Mouse (Mus musculus): ENCODE measurements around the gene Wdr63. TPM values are rescaled to one million over a fixed set of nuclear protein-coding genes. Genes with fewer than 3 reads are reported as not detected.

Gene Wdr63
- total RNA-seq, 1 experiment from 2014 or later, result 0.33 TPM

- DNase-seq, result no peak
Measured at GRCm38 (mm10) chr3:146053082-146053814, 54.7 kb downstream of the Wdr63 start.

GRCm38 (mm10) chr3:146051277-146052007 lies 56.5 kb downstream of the Wdr63 start:
- DNase-seq, result peak; percentile 45

- DNase-seq, result no peak
Measured at GRCm38 (mm10) chr3:146049951-146050350, 58.0 kb downstream of the Wdr63 start.

GRCm38 (mm10) chr3:146047704-146048207 lies 60.2 kb downstream of the Wdr63 start:
- DNase-seq, result peak; percentile 47

- DNase-seq, result no peak
Measured at GRCm38 (mm10) chr3:146046076-146046475, 61.9 kb downstream of the Wdr63 start.

GRCm38 (mm10) chr3:146044977-146045376 lies 63.0 kb downstream of the Wdr63 start:
- DNase-seq, result peak; percentile 17

GRCm38 (mm10) chr3:146041382-146041781 lies 66.5 kb downstream of the Wdr63 start:
- no peak for DNase-seq

- no peak for DNase-seq
Measured at GRCm38 (mm10) chr3:146039132-146039903, 68.6 kb downstream of the Wdr63 start.

GRCm38 (mm10) chr3:146037906-146038305 lies 70.0 kb downstream of the Wdr63 start:
- no peak for DNase-seq

- DNase-seq, result no peak
Measured at GRCm38 (mm10) chr3:146032976-146033375, 75.0 kb downstream of the Wdr63 start.

GRCm38 (mm10) chr3:146030255-146030836 lies 77.6 kb downstream of the Wdr63 start:
- DNase-seq, result no peak

- DNase-seq, result no peak
Measured at GRCm38 (mm10) chr3:146029234-146029633, 78.7 kb downstream of the Wdr63 start.

- no peak for DNase-seq
Measured at GRCm38 (mm10) chr3:146028406-146028805, 79.5 kb downstream of the Wdr63 start.

GRCm38 (mm10) chr3:146027116-146027515 lies 80.8 kb downstream of the Wdr63 start:
- DNase-seq, result no peak

GRCm38 (mm10) chr3:146025499-146025898 lies 82.4 kb downstream of the Wdr63 start:
- no peak for DNase-seq

GRCm38 (mm10) chr3:146024746-146025145 lies 83.2 kb downstream of the Wdr63 start:
- no peak for DNase-seq

- DNase-seq, result no peak
Measured at GRCm38 (mm10) chr3:146022232-146022631, 85.7 kb downstream of the Wdr63 start.

- no peak for DNase-seq
Measured at GRCm38 (mm10) chr3:146017521-146017920, 90.4 kb downstream of the Wdr63 start.

- DNase-seq, result no peak
Measured at GRCm38 (mm10) chr3:146016979-146017378, 91.0 kb downstream of the Wdr63 start.

- no peak for DNase-seq
Measured at GRCm38 (mm10) chr3:146014321-146014720, 93.6 kb downstream of the Wdr63 start.

- no peak for DNase-seq
Measured at GRCm38 (mm10) chr3:146013490-146013889, 94.4 kb downstream of the Wdr63 start.

- DNase-seq, result no peak
Measured at GRCm38 (mm10) chr3:146011544-146012218, 96.2 kb downstream of the Wdr63 start.

Measured in adrenal gland, postnatal 14 days (tissue).